Mouse (Mus musculus): ENCODE results near the gene Rbm43.

The Rbm43 gene

GRCm38 (mm10) chr2:51934574-51935334 lies at the start of gene Rbm43:
TSS of gene Rbm43 (minus strand) at chr2:51935163.
- peak; percentile 68 for DNase-seq

- DNase-seq = no peak
Measured at GRCm38 (mm10) chr2:51982288-51982687, 47.3 kb upstream of the Rbm43 start.

DNA sequence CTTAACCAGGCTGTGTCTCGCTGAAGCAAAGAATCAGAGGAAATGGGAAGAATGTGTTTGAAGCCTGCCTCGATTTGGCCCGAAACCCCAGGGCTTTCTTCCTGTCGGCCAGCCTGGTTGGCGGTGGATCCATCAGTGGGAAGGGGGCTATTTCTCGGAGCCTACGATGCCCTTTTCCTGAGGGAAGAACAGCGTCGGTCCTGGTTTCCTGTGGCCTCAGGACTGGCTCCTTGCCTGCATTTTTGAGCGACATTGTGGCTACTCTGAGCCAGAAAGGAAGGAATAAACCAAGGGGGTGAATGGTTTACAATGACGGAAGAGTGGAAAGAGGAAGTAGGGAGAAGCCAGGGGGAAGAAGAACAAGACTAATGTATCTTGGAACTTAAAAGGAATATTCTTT lies 46.7 kb upstream of the Rbm43 start:
- DNase-seq = no peak

DNA sequence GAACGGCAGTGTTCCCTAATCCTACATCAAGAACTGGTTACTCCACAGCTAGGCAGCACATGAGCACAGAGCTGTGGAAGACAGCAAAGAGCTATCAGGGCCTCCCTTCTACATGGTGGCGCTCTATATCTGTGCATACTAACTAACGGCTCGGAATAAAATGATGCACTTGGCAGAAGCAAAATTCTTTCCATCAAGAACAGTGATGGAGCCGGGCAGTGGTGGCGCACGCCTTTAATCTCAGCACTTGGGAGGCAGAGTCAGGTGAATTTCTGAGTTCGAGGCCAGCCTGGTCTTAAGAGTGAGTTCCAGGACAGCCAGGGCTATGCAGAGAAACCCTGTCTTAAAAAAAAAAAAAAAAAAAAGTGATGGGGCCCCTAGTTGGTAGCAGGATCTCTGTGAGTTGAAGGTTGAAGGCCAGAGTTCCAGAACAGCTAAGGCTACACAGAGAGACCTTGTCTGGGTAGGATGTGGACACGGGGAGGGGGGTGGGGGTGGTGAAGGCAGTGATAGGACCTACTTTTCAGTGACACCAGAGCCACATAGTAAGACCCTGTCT lies 38.5 kb upstream of the Rbm43 start, which contains the start of gene Nmi:
Gene Nmi (minus strand): TSS at position 85 of the 559 bp plus-strand sequence.
- no peak for DNase-seq

DNA sequence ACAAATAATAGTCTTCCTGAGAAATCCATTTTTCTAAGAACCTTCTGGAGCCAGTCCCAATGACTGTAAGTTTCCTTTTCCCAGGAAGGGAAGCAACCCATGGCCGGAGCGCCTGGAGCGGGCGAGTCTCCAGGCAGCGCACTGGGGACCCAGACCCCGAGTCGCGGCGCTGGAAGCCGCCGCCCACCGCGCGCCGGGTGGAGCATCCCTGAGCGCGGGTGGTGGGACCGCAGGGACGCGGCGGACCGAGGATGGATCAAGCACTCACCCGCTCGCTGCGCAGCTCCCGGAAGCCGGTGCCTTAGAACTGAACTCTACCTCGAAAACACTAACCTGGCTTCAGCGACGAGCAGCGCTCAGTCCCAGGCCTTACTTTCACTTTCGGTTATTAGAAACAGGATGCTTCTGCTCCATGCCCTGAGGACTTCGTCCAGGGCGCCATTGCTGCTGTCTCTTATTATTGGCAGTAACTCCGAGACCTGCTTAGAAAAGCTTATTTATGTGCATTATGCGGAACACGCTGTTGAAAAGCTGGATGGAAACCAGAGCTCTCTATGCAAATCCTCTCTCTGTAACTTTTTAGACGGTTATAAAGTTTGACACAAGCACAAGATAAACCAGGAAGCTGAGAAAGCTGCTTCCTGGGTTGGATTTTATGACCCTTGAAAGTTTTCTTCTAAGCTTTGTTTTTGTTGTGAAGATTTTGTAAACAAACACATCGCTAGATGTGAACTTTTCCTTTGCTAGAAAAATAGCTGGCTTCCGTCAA lies 37.9 kb upstream of the Rbm43 start:
- no peak for DNase-seq

DNA sequence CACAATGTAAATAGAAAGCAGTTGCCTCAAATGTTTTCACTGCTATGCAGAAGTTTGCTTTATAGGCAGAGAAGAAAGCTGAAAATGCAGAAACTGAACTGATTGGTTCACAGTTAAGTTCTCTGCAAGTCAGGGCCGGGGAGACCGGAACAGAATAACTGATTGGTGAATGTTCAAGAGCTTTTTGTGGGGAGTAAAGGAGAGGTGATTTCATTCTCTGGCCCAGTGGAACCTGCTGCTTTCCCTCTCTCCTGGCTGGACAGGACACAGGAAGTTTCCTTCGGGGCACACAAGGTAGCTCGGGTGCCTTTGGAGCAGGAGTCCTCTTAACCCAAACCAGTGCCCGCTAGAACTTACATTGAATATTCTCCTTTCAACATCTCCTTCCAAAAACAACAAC lies 37.2 kb upstream of the Rbm43 start:
- no peak for DNase-seq

DNA sequence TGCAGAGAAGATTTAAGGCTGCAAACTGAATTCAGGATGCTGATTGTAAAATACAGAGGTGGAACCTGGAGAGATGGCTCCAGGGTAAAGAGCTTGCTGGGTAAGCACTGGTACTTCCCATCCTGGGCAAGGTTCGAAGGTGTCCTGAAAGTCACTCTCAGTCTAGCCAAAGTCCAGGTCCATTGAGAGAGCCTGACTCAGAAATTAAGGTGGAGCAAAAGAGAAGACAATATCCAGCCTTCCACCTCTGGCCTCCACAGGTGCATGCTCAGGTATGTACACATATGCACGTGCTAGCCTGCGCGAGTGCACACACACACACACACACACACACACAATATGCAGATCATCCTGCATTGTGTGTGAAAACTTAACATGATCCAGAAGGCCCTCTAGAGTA lies 35.9 kb upstream of the Rbm43 start:
- DNase-seq = no peak

- DNase-seq = no peak
Measured at GRCm38 (mm10) chr2:51967288-51967687, 32.3 kb upstream of the Rbm43 start.

- no peak for DNase-seq
Measured at GRCm38 (mm10) chr2:51953648-51954204, 18.8 kb upstream of the Rbm43 start.

DNA sequence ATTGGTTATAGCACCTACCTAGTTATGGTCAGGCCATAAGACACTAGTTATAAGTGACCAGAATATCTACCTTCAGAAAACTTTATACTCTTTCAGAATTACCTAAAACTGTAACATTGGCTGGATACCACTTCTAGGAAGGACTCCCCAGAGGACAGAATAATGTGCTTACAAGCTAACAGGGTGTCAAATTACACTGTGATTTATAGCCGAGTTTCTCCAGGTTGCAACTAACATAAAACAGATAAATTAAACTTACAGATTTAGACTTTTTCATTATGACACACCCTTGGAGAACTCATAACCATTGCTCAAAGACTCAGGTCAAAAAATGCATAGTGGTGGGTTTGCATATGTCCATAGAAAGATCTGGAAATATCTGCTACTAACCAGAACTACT lies 15.9 kb upstream of the Rbm43 start:
- DNase-seq = no peak

GRCm38 (mm10) chr2:51948105-51948830 lies 13.3 kb upstream of the Rbm43 start:
- DNase-seq = no peak

DNA sequence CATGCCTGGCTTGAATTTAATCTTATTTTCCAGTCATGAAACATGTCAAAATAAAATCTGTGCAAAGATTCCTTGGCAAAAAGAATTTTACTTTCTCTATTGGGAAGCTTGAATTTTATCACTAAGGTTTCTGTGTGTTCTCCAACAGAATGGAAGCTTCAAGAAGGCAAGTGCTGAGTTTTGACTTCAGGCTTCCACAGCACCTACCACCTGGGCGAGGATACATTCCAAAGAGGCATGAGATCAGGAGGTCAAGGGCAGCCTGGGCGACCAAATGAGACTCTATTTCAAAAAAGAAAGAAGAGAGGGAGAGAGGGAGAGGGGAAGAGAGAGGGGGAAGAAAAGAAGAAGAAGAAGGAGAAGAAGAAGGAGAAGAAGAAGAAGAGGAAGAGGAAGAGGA lies 10.8 kb upstream of the Rbm43 start:
- DNase-seq = no peak

DNA sequence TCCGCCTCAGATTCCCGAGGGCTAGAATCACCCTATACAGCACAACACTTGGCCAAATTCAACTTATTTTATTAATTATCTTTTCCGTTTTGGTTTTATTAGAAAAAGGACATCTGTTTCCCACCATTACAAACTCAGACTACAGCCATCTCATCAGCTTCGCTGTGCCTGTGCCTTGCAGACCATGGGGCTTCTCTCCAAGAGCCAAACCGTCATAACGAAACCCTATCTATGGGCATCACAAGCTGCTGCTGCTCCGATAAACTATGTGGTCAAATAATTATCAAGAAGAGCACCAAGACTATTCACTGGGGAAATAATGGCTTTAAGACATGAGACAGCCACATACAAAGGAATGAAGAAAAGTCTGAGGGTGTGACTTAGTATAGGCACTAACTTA lies 6.9 kb upstream of the Rbm43 start:
- DNase-seq = no peak

- no peak for DNase-seq
Measured at GRCm38 (mm10) chr2:51938750-51939149, 3.8 kb upstream of the Rbm43 start.

GRCm38 (mm10) chr2:51937004-51937403 lies 2.0 kb upstream of the Rbm43 start:
- DNase-seq = no peak

- DNase-seq = no peak
Measured at GRCm38 (mm10) chr2:51936585-51936984, 1.6 kb upstream of the Rbm43 start.

- DNase-seq = no peak
Measured at GRCm38 (mm10) chr2:51935921-51936320, 958 bp upstream of the Rbm43 start.

GRCm38 (mm10) chr2:51933341-51934134 lies 1.4 kb downstream of the Rbm43 start:
- no peak for DNase-seq

- DNase-seq = no peak
Measured at GRCm38 (mm10) chr2:51931241-51931640, 3.7 kb downstream of the Rbm43 start.

DNA sequence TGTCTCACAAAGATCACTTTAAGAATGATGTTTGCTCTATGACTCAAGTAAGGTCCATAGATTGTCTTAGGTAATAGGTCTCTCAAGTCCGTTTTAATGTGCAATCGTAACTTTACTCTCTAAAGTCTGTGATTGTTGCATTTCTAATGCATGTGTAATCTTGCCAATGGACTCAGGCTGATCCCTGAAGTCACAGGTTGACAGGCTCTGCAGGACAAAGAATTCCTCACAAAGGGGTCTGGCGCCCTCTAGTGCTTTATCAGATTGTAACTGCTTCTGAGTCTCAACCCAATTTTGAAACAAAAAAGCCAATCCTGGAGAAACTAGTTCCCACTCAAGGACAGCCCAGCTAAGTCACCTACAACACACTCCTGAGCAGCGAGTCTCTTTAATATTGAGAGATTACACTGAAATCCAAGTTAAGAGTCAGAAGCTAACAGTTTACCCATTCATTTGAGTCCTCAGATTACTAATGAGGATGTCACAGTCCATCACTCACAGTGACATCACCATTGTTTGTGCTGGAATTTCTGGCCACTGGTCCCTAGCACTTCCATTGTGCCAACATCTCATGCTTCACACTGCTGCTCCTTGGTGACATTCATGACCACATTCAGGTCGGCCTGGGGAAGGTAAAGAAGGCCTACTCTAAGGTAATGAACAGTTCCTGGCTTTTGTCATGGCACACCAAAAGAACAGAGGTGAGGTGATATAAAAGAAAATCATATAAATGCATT lies 19.9 kb downstream of the Rbm43 start:
- peak; percentile 48 for DNase-seq

DNA sequence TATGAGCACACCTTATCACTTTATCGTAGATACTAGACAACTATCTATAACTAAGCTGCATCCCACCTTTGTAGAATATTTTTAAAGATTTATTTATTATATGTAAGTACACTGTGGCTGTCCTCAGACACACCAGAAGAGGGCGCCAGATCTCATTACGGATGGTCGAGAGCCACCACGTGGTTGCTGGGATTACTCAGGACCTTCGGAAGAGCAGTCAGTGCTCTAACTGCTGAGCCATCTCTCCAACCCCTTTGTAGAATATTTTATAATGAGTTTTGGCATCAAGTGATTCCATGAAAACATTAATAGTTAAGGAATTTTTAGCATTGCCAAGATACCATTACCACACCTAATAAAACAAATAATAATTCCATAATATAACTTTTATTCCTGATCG lies 20.4 kb downstream of the Rbm43 start:
- no peak for DNase-seq
